Mouse (Mus musculus) liver, postnatal 0 days (tissue): ENCODE data around the gene Fbrsl1. TPM values are rescaled to one million over a fixed set of nuclear protein-coding genes. Genes with fewer than 3 reads are reported as not detected.

Experiments used
- ATAC-seq: fragments of 200-750 bp; cut with Nextera tagmentation; 2 replicates; pipeline ENCODE4 v1.8.0; 2017; ENCODE audit warnings: mild to moderate bottlenecking, moderate library complexity
- DNase-seq: peaks from one replicate; pipeline ENCODE4 v3.0.0-alpha.2; 2016
- H3K27ac ChIP-seq: fragments of 300-500 bp; sonication (generic); 2 replicates; pipeline ENCODE4 v1.5.1; 2014; ENCODE audit warnings: antibody characterized with exemption, moderate library complexity, mild to moderate bottlenecking, low read depth
- H3K27me3 ChIP-seq: fragments of 300-500 bp; sonication (generic); 2 replicates; pipeline ENCODE4 v1.6.1; 2014; ENCODE audit warnings: low read length, control low read depth, mixed read lengths; ENCODE audit not compliant: insufficient read depth
- H3K36me3 ChIP-seq: fragments of 300-500 bp; sonication (generic); replicated peaks from 2 replicates; pipeline ENCODE4 v1.6.1; 2014; ENCODE audit warnings: mild to moderate bottlenecking, control low read depth, low read length, moderate library complexity, mixed read lengths; ENCODE audit not compliant: insufficient read depth
- H3K4me1 ChIP-seq: fragments of 300-500 bp; sonication (generic); 2 replicates; pipeline ENCODE4 v1.6.1; 2014; ENCODE audit warnings: antibody characterized with exemption, mild to moderate bottlenecking, control low read depth; ENCODE audit not compliant: insufficient read depth
- H3K4me2 ChIP-seq: fragments of 300-500 bp; sonication (generic); 2 replicates; pipeline ENCODE4 v1.6.1; 2014; ENCODE audit warnings: low read depth, mild to moderate bottlenecking, low read length, moderate library complexity, mixed read lengths
- H3K4me3 ChIP-seq: fragments of 300-500 bp; sonication (generic); 2 replicates; pipeline ENCODE4 v1.5.1; 2014; ENCODE audit warnings: low read depth, low read length
- H3K9ac ChIP-seq: fragments of 300-500 bp; sonication (generic); replicated peaks from 2 replicates; pipeline ENCODE4 v1.6.1; 2014; ENCODE audit warnings: mild to moderate bottlenecking, moderate library complexity
- H3K9me3 ChIP-seq: fragments of 300-500 bp; sonication (generic); 2 replicates; pipeline ENCODE4 v1.6.1; 2016; ENCODE audit warnings: mild to moderate bottlenecking, control low read depth, low read length, mixed read lengths
- CTCF ChIP-seq: sonication (generic); IDR thresholded peaks from 2 replicates; pipeline ENCODE4 v1.5.1; 2016; ENCODE audit warnings: antibody characterized with exemption, low read depth
- EP300 ChIP-seq: IDR thresholded peaks from 2 replicates; pipeline ENCODE4 v1.6.1; 2016; ENCODE audit warnings: antibody characterized with exemption, low read depth, mild to moderate bottlenecking
- whole genome bisulfite sequencing: fragments of 180-500 bp; shearing (Covaris S2); extraction: QIAGEN DNeasy Blood & Tissue Kit; methylation state at CpG from one replicate; pipeline ENCODE4 v1.1.7; 2014; ENCODE audit not compliant: insufficient replicate concordance; 5-methylcytosine and 5-hydroxymethylcytosine counted together
- polyA plus RNA-seq: library from polyadenylated mRNA; unstranded; fragments of >200 nt; fragmentation: Nextera tagmentation; extraction: Ambion mirVana; gene quantifications from 2 replicates; pipeline ENCODE4 v1.2.1, GENCODE M21; 2015

Fbrsl1 gene
- polyA plus RNA-seq, 1 experiment from 2014 or later = 3.5 TPM

DNA sequence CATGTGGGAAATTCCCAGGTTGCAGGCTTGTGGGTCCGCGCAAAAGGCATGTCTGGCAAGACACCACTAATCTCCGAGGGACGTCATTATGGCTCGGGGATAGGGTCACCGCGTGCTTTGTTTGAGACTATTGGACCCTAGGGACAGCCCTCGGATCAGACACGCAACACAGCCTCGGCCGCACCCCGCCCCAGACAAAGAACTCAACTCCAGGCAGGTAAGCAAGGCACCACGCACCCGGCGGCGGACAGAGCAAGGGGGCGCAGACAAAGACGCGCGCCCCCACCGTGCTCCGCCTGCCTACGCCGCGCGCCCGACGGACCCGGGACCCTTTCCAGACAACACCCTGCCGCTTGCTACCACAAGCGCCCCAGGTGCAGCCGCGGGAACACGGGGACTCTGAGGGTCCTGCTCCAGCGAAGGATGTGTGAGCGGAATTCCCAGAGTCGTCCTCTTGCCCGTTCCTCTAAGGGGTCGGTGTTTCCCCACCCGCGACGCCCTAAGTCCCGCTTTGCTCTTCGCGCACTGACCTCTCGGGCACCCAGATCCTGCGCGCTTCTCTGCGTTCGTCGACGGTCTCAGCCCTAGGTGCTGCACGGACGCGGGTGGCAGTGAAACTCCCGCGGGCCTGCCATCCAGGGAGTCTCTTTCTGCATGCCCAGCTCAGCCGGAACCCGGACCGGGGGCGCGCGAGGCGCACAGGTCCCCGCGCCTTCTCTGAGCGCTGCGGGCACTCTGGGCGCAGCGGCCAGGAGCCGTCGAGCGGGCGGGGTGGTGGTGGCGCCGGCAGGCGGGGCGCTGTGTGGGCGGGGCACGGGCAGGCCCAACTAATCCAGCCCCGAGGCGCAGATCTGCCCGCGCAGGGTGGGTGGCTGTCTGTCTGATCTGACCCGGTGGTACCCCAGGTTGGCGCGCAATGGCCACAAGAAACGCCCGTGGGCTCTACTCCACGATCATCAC lies 61.7 kb downstream of the Fbrsl1 start:
- Histone ChIP-seq H3K4me2 (peak overlapping the region; percentile 75), H3K27me3 (peaks cover 7% of the 10 kb centered on the region; the same call in 1 of the 2 replicates), H3K9me3 (no peaks in the 10 kb centered on the region), H3K9ac (peak overlapping the region; percentile 41; the same call in 1 of the 2 replicates), H3K36me3 (no peaks in the 10 kb centered on the region), H3K4me3 (peak overlapping the region; percentile 47), H3K27ac (no peak overlapping the region), H3K4me1 (peaks cover 5% of the 10 kb centered on the region; the same call in 1 of the 2 replicates)
- DNase-seq (peak; percentile 67), ATAC-seq (peak; percentile 79)
- TF ChIP-seq CTCF (no peak), EP300 (no peak)
- 4% methylated on average over 90 of the region's 90 CpGs for WGBS

DNA sequence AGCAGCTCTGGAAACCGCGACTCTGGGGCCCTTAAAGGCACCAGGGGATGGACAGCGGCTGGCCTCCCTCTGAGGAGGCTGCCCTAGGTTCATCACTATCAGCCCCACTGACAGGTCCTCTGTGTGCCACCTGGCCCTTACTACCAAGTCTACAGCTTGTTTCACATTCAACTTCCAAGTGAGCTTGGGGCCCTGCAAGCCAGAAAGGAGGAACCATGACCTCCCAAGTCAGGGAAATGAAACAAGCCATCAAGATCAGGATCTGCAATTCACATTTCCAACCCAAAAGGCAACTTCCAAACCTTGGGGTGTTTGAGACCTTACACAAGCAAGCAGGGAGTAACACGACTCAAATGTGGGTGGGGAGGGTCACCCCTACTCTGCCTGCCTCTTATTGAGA lies 63.0 kb downstream of the Fbrsl1 start:
- Histone ChIP-seq H3K27ac (no peak overlapping the region), H3K27me3 (peaks cover 7% of the 10 kb centered on the region; the same call in 1 of the 2 replicates), H3K4me1 (peaks cover 5% of the 10 kb centered on the region; the same call in 1 of the 2 replicates), H3K9ac (no peak overlapping the region), H3K4me2 (peak overlapping the region; percentile 6; the same call in 1 of the 2 replicates), H3K36me3 (no peaks in the 10 kb centered on the region), H3K9me3 (no peaks in the 10 kb centered on the region), H3K4me3 (no peak overlapping the region)
- DNase-seq (no peak), ATAC-seq (no peak)
- 67% methylated on average over 4 of the region's 4 CpGs for WGBS
- TF ChIP-seq CTCF (no peak), EP300 (no peak)

DNA sequence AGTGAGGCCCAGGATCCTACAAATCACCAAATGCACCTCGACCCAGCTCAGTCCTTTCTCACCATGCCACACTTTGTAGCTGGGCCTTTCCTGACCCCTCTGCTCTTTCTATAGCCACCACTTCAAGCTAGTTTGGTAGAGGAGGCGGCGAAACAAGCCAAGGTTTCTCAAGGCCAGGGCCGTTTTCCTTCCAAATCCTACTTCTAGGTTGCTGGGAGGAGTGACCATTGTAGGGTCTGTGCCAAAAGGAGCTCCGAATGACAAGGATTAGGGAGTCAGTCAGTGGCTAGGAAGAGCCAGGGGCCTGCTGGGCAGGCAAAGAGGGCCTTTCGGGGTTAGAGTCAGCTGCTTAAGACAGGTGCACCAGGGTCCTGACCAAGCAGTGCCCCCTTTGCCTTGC lies 63.8 kb downstream of the Fbrsl1 start:
- 77% methylated on average over 6 of the region's 6 CpGs for WGBS
- TF ChIP-seq EP300 = no peak
- TF ChIP-seq CTCF = no peak
- H3K9me3 ChIP-seq = no peaks in the 10 kb centered on the region
- H3K4me1 ChIP-seq = peaks cover 5% of the 10 kb centered on the region; the same call in 1 of the 2 replicates
- H3K27me3 ChIP-seq = peaks cover 7% of the 10 kb centered on the region; the same call in 1 of the 2 replicates
- DNase-seq (no peak), ATAC-seq (no peak)
- H3K4me3 ChIP-seq = no peak overlapping the region
- no peak overlapping the region for H3K4me2 ChIP-seq
- H3K9ac ChIP-seq = no peak overlapping the region
- no peaks in the 10 kb centered on the region for H3K36me3 ChIP-seq
- H3K27ac ChIP-seq = no peak overlapping the region

DNA sequence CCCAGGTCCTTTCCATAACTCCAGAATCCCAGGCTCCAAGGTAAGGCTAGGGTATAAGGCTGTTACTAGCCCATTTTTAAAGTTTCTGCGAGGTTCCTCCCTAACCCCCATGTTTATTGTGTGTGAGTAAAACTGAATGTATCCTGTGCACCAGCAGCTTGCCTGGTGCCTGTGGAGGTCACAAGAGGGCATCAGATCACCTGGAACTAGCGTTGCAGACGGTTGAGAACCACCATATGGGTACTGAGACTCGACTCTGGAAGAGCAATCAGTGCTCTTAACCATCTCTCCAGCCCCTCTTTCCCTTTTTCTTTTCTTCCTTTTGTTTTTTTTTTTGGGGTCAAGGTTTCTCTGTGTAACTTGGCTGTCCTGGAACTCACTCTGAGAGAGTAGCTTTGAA lies 68.5 kb downstream of the Fbrsl1 start:
- H3K4me3 ChIP-seq = no peak overlapping the region
- H3K27ac ChIP-seq = no peak overlapping the region
- H3K9me3 ChIP-seq = no peaks in the 10 kb centered on the region
- ATAC-seq (no peak), DNase-seq (no peak)
- peaks cover 22% of the 10 kb centered on the region for H3K36me3 ChIP-seq
- no peak overlapping the region for H3K9ac ChIP-seq
- H3K4me2 ChIP-seq = no peak overlapping the region
- no peak for TF ChIP-seq CTCF
- no peak for TF ChIP-seq EP300
- H3K27me3 ChIP-seq = no peaks in the 10 kb centered on the region
- H3K4me1 ChIP-seq = no peaks in the 10 kb centered on the region
- WGBS = 81% methylated on average over 4 of the region's 4 CpGs

DNA sequence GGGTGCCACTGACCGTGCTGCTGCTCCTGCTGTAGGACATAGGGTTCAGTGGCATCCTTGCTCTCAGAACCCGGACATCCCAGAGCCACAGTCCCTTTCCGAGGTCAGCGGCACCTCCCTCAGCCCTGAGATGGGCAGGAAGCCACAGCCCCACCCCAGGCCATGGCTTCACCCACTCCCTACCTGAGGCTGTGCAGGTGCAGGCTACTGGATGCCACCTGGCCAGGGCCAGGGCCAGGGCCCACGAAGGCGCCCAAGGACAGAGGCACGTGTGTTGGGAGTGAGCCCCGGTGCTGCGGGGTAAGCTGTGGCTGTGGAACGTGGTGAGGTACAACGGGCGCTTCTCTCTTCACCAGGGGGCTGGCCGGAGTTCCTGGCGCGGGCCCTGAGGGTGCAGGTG lies 69.2 kb downstream of the Fbrsl1 start:
- no peak for DNase-seq
- H3K4me3 ChIP-seq = no peak overlapping the region
- no peaks in the 10 kb centered on the region for H3K4me1 ChIP-seq
- no peaks in the 10 kb centered on the region for H3K9me3 ChIP-seq
- ATAC-seq = no peak
- WGBS = 90% methylated on average over 15 of the region's 15 CpGs
- no peak overlapping the region for H3K9ac ChIP-seq
- H3K27me3 ChIP-seq = no peaks in the 10 kb centered on the region
- TF ChIP-seq EP300 (no peak), CTCF (no peak)
- H3K27ac ChIP-seq = no peak overlapping the region
- peaks cover 22% of the 10 kb centered on the region for H3K36me3 ChIP-seq
- no peak overlapping the region for H3K4me2 ChIP-seq

DNA sequence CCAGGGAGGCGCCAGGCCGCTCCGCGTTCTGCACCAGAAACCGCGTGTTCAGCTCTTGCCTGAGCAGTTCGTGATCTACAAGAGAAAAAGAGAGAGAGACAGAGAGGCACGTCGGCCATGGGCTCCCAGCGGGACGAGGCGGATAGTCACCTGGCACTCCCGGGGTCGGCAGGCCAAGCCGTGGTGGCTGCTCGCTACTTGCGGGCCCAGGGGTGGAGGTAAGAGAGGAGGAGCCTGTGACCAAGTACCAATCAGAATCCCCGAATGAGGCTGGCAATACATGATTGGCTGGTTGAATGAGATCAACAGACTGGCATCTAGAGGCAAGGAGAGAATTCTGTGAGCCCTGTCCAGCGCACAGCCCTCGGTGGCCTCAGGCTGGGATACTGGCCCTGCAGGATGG lies 70.1 kb downstream of the Fbrsl1 start:
- DNase-seq (no peak), ATAC-seq (no peak)
- WGBS = 70% methylated on average over 20 of the region's 20 CpGs
- H3K4me3 ChIP-seq = no peak overlapping the region
- no peaks in the 10 kb centered on the region for H3K9me3 ChIP-seq
- H3K9ac ChIP-seq = no peak overlapping the region
- H3K4me1 ChIP-seq = no peaks in the 10 kb centered on the region
- H3K36me3 ChIP-seq = peaks cover 27% of the 10 kb centered on the region
- no peaks in the 10 kb centered on the region for H3K27me3 ChIP-seq
- TF ChIP-seq EP300 (no peak), CTCF (no peak)
- H3K27ac ChIP-seq = no peak overlapping the region
- no peak overlapping the region for H3K4me2 ChIP-seq
